Mouse (Mus musculus) mesoderm, embryonic 11.5 days (tissue): Measurements from ENCODE around the gene Patl2.
"Not testable (repeated sequence)": the region's sequence is repeated elsewhere in the genome, so short reads cannot be mapped to it uniquely, and the experiment has no call there.

Experiments used
- DNase-seq: peaks from one replicate; pipeline ENCODE4 v3.0.0-alpha.2; 2012; ENCODE audit warnings: low read depth, low spot score

Patl2 gene

GRCm38 (mm10) chr2:122145756-122146155, 40.2 kb downstream of the Patl2 start:
- no peak for DNase-seq

GRCm38 (mm10) chr2:122143111-122143510, 42.9 kb downstream of the Patl2 start:
- DNase-seq: no peak

DNA sequence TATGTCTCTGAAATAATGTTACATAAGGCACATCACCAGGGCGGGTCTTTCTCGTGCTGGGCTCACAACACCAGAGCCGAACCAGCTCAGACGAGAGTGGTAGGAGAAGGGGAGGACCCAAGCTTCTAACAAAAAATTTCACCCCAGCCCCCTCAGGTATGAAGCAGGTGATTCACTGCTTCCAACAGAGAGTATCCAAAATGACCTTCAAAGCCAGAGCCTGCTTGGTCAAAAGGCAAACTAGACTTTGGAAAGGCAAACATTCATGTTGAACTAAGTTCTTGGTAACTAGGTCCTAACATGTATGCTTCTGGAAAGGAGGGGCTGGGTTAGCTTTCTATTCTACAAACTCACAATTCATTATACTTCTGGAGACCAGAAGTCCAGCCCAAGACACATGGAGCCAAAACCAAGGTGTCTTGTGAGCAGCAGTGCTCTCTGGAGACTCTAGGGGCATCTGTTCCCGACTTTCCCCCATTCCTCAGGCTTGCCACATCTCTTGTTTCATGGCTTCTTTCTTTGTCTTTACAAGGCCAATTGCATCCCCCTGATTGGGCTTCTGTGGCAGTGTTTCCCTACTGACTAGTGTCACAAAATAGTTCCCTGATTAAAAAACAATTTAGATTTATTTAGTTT, 44.5 kb downstream of the Patl2 start:
- DNase-seq: no peak

GRCm38 (mm10) chr2:122140815-122141214, 45.2 kb downstream of the Patl2 start:
- DNase-seq: no peak

DNA sequence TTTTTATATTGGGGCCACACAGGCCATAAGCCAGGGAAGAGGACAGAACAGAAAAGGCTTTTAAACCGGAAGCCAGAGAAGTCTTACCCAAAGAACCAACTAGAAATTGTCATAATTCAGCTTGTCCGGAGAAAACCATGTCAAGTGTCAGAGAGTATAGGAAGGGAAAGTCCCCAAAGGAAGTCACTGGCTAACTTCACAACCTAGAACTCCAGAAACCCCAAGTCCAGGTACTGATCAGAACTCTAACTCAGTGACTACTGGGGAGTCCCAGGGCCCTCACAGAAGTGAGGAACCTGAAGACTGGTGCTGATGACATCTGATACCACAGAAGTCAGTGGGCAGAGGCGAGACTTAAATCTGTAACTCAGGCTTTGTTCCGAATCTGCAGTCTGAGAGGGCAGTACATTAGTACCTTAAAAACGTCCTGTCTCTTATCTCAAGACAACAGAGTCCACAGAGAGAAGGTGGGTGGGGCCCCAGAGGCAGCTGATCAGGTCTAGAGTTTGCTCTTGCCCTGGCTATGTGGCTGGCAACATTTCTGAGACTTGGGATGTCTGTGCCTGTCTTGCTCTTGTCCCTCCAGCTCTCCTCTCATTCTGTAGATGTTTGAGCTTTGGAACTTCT, 48.0 kb downstream of the Patl2 start:
- DNase-seq: no peak

DNA sequence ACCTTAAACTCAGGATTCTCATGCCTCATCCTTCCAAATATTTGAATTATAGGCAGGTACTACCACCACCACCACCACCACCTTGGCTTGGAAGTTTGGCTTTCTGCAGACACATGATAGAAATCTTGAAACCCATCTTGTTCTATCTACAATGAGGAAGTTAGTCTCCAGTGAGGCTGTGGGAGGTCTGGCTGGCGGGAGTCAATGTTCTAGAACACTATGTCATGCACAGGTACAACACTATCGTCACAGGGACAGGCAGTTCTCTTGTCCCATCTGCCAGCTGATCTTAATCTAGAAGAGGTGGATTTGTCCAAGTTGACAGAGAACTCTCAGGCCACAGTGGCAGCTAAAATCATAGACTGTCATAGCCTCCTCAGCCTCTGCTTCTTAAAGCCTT, 53.4 kb downstream of the Patl2 start:
- DNase-seq: no peak

GRCm38 (mm10) chr2:122132078-122132477, 53.9 kb downstream of the Patl2 start:
- DNase-seq: no peak

DNA sequence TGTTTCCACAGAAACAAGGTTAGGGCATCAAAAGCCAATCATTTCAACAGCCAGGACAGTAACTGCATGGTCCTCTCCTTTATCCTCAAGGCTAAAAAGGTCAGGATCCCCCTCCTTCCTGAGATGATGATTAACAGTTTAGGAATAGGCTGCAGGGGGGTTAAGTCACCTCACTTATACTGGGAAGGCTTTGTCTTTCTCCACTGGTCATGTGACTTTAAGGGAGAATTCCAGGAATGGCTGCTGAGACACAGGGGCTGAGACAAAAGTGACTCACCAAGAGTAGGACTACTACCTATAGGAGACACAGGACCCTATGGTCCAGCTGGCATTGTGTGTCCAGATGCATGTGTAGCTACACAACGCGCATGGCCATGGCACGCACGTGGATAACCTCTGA, 58.4 kb downstream of the Patl2 start:
- no peak for DNase-seq

DNA sequence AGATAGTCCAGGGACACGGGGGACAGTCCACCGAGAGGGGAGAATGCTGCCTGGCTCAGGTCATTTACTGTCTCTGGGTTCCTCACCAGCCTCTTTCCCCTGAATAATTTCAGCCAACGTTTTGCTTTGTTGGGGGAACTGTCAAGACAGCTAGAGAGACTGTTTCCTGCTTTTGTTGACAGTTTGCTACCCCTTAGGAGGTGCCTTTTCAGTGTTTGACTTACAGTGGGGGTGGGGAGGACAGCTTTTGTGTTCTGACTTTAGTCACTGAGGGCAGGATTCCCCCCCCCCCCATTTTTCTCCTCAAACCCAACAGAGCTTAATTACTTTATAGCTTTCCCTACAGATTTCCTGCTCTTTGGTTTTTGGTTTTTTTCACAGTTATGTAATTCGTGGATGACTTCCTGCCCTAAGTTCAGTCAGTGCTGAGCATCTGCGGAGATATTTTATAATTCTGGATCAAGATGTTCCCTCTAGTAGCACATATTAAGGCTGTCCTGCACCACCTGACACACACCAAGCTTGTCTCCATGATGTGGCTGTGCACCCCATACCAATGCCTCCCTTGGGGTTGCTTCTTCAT, 59.1 kb downstream of the Patl2 start:
- no peak for DNase-seq

GRCm38 (mm10) chr2:122125680-122126572, 60.1 kb downstream of the Patl2 start:
- no peak for DNase-seq

GRCm38 (mm10) chr2:122117961-122118958, 67.7 kb downstream of the Patl2 start, which contains the start of gene Spg11:
Spg11 (minus strand) TSS chr2:122118386.
- DNase-seq: peak; percentile 97

DNA sequence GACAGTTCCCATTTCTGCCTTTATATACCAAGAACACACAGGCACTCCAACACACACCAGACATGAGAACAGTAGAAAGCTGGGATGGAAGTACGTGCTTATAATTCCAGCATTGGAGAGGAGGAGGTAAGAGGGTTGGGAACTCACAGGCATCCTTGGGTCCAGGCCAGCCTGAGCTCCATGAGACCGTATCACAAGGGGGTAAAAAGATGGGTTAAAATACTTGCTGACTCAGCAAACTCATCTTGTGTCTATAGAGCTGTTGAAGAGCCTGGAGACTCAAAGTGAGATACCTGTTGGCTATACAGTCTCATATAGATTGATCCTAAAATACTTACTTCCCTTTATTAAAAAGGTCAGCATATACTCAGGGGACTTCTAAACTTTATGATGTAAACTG, 69.1 kb downstream of the Patl2 start:
- no peak for DNase-seq

- no peak for DNase-seq
Observed at GRCm38 (mm10) chr2:122109714-122110113, 76.3 kb downstream of the Patl2 start.

GRCm38 (mm10) chr2:122108101-122108500, 77.9 kb downstream of the Patl2 start:
- DNase-seq: no peak

DNA sequence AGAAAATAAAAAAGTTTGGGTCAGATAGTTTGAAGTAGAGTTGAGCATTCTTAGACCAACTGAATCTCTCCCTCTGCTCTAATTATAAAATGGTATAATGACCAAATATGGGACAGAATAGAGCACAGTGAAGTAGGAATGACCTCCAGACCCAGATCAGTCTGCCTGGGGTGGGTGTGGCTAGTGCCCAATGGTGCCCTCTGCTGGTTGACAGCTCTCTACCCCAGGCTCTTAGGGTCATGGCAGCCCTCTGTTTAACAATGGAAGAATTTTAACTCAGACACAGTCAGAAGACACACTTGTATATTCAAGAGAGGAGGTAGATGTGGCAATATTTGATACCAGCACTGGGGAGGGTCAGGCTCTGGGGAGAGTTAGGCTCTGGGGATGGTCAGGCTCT, 83.9 kb downstream of the Patl2 start:
- no peak for DNase-seq

DNA sequence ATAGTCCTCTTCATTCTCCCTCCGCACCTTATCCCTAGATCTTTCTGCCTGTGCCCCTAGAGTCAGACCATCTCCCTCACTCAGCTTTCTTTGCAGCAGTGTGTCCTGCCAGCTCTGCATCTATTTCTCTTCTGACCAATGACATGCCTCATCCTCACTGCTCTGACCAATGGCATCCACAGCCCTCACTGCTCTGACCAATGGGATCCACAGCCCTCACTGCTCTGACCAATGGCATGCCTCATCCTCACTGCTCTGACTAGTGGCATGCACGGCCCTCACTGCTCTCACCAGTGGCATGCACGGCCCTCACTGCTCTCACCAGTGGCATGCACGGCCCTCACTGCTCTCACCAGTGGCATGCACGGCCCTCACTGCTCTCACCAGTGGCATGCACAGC, 88.3 kb downstream of the Patl2 start:
- not testable (repeated sequence) for DNase-seq

- DNase-seq: no peak
Observed at GRCm38 (mm10) chr2:122093844-122094243, 92.1 kb downstream of the Patl2 start.

- DNase-seq: no peak
Observed at GRCm38 (mm10) chr2:122086446-122086845, 99.5 kb downstream of the Patl2 start.

DNA sequence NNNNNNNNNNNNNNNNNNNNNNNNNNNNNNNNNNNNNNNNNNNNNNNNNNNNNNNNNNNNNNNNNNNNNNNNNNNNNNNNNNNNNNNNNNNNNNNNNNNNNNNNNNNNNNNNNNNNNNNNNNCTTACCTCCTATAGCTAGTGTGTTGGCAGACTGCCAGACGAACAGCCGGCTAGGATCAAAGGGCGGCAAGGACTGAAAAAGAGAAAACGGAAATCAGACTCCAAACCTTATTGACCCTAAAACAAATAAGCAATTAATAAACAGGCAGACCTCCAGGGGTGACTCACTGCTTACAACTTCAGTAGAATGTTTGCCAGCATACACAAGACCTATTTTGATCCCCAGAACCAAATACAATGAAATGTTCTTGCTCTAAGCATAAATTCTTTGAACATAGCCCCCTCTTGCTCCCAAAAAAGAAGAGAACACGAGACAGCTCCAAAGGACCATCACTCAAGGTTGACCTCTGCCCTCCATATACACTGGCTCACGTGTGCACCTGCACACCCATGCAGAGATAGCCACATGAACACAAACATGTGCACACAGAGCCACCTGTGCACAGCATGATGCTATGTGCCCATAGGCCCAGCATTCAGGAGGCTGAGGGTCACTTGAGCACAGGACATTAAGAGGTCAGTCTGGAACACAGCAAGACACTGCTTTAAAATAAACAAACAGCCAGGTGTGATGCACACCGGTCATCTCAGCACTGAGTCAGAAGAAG, 104.1 kb downstream of the Patl2 start:
- DNase-seq: peak; percentile 28
